Mouse (Mus musculus) CH12.LX (cell line): ENCODE results near the gene Ccdc194.

ENCODE experiments used
- E2F4 ChIP-seq: IDR thresholded peaks from 2 replicates; pipeline ENCODE4 v1.6.1; 2011; ENCODE audit warnings: low read depth, low read length, improper control_type of control experiment; ENCODE audit not compliant: insufficient replicate concordance
- MAFK ChIP-seq: IDR thresholded peaks from 2 replicates; pipeline ENCODE4 v1.6.1; 2011; ENCODE audit warnings: low read length, improper control_type of control experiment; ENCODE audit not compliant: insufficient replicate concordance
- MYC ChIP-seq: IDR thresholded peaks from 2 replicates; pipeline ENCODE4 v1.6.1; 2011; ENCODE audit warnings: low read depth, mild to moderate bottlenecking, improper control_type of control experiment, low read length
- NELFE ChIP-seq: IDR thresholded peaks from 2 replicates; pipeline ENCODE4 v1.6.1; 2011; ENCODE audit warnings: low read depth, low read length, improper control_type of control experiment
- NRF1 ChIP-seq: IDR thresholded peaks from 2 replicates; pipeline ENCODE4 v1.6.1; 2014; ENCODE audit warnings: low read depth, mild to moderate bottlenecking, inconsistent platforms, low read length, improper control_type of control experiment, moderate library complexity
- POLR2A ChIP-seq: IDR thresholded peaks from 2 replicates; pipeline ENCODE4 v1.6.1; 2011; ENCODE audit warnings: low read depth, mild to moderate bottlenecking, improper control_type of control experiment, low read length
- RAD21 ChIP-seq: IDR thresholded peaks from 2 replicates; pipeline ENCODE4 v1.6.1; 2011; ENCODE audit warnings: low read depth, mild to moderate bottlenecking, low read length, improper control_type of control experiment, moderate library complexity
- USF1 ChIP-seq: IDR thresholded peaks from 2 replicates; pipeline ENCODE4 v1.6.1; 2014; ENCODE audit warnings: low read depth, mild to moderate bottlenecking, inconsistent platforms, low read length, improper control_type of control experiment

- TF ChIP-seq MYC (no peak), NELFE (no peak), RAD21 (no peak; the same call in 1 of the 2 replicates), POLR2A (no peak; the same call in 1 of the 2 replicates), NRF1 (no peak), USF1 (no peak), E2F4 (no peak), MAFK (no peak)
Measured at GRCm38 (mm10) chr8:71558958-71559690, 33.6 kb upstream of the Ccdc194 start.
